Mouse (Mus musculus): ENCODE measurements at regions not wholly inside any gene's neighbourhood (a gene's known extent, or its start where the extent isn't known, plus 50 kb on each side); places are given as distances from the start of the nearest gene placed in this dataset.

GRCm38 (mm10) chr9:100340796-100341195 is 145.8 kb downstream of the Il20rb start:
- no peak for TF ChIP-seq CTCF (conservative IDR thresholded peaks at IDR 0.05; ENCODE audit: insufficient read depth, insufficient read length, low read depth, low read length)
- no peak for TF ChIP-seq POLR2A (IDR thresholded peaks at IDR 0.05; ENCODE audit: low read depth, low read length)

All from kidney, adult 2 months (tissue).